Mouse (Mus musculus): ENCODE results near the gene Tedc2. TPM values are rescaled to one million over a fixed set of nuclear protein-coding genes. Genes with fewer than 3 reads are reported as not detected.
A peak's percentile ranks its signal among the peaks of the same experiment; 100 is the strongest.

Tedc2 gene
- polyA plus RNA-seq, 1 experiment from 2014 or later, result 10.0 TPM

DNA sequence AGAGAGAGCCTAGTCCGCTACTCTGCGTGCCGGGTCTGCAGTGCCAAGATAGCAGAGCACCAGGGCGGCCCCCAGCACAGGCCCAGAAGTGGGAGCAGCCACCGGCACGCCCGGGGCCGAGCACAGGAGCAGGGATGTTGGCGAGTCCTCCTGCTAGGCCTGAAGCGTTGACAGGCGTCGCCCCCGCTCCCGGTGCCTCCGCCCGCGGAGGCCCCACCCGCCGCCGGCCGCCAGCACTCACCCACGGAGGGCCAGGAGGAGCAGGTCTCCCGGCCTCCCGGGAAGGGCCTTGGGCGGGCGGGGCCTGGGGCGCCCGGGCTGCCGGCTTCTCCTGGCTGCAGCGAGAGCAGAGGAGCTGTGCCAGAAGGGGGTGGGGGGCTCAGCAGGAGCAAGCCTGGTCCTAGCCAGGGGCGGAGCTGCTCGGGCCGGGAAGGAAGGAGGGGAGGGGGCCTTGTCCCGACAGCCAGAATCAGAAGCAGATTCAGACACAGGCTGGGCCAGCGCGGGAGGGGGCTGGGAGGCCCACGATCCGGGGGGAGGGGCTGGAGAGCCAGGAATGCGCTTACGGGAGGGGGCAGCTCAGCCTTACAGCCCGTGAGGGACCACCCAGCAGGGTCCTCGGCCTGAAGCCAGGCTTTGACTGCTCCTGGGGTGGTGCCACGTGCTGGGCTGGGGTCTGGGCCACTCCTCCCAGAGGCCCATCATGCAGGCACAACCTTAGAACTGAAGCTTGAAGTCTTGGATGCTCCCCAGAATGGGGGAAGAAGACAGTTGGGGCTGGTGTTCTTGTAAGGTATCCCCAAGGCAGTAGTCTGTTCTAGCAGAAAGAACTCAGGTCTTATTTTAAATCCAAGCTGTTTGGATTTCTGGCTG, 11.4 kb downstream of the Tedc2 start, which contains the start of gene Ntn3:
Gene Ntn3 (minus strand): TSS at position 489 of the 873 bp plus-strand sequence.
- peak within 1 kb of the TSS; percentile 66 for H3K9ac ChIP-seq (replicated peaks; ENCODE audit: low read depth, low read length)
- H3K4me3 ChIP-seq (ENCODE audit: low read depth, low read length), result peak within 1 kb of the TSS; percentile 36
- peak within 1 kb of the TSS; percentile 79 for H3K27ac ChIP-seq (ENCODE audit: low read depth, low read length)
- WGBS, result 2% methylated on average over 39 of the region's 43 CpGs
- peak; percentile 22 for ATAC-seq (ENCODE audit: low read depth)
- no peaks in the 10 kb centered on the region for H3K36me3 ChIP-seq (ENCODE audit: control insufficient read depth, insufficient read depth, low read length)
- H3K27me3 ChIP-seq (ENCODE audit: control insufficient read depth, insufficient read depth, low read length), result 0 out of 2 replicates have a peak, but pooled peaks cover 4% of the 10 kb centered on the region
- H3K9me3 ChIP-seq (ENCODE audit: control insufficient read depth, low read length), result no peaks in the 10 kb centered on the region
- peak within 1 kb of the TSS; percentile 92 for H3K4me2 ChIP-seq (ENCODE audit: low read depth, low read length)
- H3K4me1 ChIP-seq (ENCODE audit: control insufficient read depth, insufficient read depth, low read length), result peaks cover 59% of the 10 kb centered on the region

DNA sequence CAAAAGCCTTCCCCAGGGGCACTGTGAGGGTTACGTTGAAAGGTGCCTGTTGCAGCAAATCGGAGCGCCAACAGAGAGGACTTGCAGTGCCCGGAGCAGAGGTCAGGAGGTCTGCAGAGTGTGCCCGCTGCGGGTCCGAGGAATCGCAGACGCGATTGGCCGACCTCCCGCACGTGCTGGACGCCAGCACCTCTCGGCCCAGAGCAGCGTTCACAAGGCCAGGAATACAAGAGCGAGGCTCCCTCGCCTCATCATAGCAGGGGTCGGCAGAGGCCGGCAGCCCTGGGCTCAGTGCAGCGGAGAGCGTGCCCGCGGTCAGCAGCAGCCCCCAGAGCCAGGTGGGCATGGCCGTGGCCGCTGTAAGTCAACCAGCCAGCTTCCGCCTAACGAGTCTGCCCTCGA, 12.0 kb downstream of the Tedc2 start:
- ATAC-seq (ENCODE audit: low read depth), result no peak
- H3K4me3 ChIP-seq (ENCODE audit: low read depth, low read length), result peak overlapping the region; percentile 36
- peak overlapping the region; percentile 79 for H3K27ac ChIP-seq (ENCODE audit: low read depth, low read length)
- peak overlapping the region; percentile 66 for H3K9ac ChIP-seq (replicated peaks; ENCODE audit: low read depth, low read length)
- WGBS, result 2% methylated on average over 29 of the region's 29 CpGs
- H3K9me3 ChIP-seq (ENCODE audit: control insufficient read depth, low read length), result no peaks in the 10 kb centered on the region
- 0 out of 2 replicates have a peak, but pooled peaks cover 4% of the 10 kb centered on the region for H3K27me3 ChIP-seq (ENCODE audit: control insufficient read depth, insufficient read depth, low read length)
- H3K4me2 ChIP-seq (ENCODE audit: low read depth, low read length), result peak overlapping the region; percentile 92
- peaks cover 65% of the 10 kb centered on the region for H3K4me1 ChIP-seq (ENCODE audit: control insufficient read depth, insufficient read depth, low read length)
- no peaks in the 10 kb centered on the region for H3K36me3 ChIP-seq (ENCODE audit: control insufficient read depth, insufficient read depth, low read length)

DNA sequence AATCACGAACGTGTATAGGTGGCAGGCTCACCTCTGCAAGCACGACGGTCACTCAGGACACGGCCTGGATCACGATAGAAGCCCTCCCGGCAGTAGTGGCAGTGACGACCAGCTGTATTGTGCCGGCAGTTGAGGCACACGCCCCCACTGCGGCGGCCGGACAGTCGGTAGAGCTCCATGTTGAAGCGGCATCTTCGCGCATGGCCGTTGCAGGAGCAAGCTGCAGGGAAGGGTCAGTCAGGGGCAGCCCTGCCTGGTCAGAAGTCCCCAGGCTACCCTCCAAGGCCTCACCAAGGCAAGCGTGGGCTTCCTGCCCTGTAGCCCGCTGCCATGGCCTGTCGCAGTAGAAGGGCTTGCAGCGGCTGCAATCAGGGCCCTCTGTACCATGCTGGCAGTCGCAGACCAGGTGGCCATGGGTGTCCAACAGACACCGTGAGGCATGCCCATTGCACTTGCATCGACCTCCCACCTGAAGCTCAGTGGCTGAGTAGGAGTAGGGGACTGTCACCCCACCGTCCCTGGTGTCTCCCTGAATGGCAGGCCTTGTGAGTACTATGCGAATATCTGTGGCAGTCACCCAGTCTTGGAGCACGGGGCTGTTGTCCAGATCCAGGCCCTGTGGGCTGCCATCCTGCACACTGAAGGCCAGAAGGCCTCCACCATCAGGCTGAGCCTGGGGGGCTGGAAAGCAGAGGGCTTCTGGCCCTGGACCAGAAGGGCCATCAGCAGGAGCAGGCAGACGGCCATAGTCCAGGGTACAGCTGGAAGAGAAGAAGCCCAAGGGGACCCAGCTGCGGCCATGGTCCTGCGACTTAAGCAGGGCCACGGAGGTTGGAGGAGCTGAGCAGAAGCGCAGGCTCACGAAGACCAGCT, 12.6 kb downstream of the Tedc2 start:
- H3K9me3 ChIP-seq (ENCODE audit: control insufficient read depth, low read length), result no peaks in the 10 kb centered on the region
- no peak overlapping the region for H3K27ac ChIP-seq (ENCODE audit: low read depth, low read length)
- H3K4me1 ChIP-seq (ENCODE audit: control insufficient read depth, insufficient read depth, low read length), result peaks cover 68% of the 10 kb centered on the region
- no peaks in the 10 kb centered on the region for H3K36me3 ChIP-seq (ENCODE audit: control insufficient read depth, insufficient read depth, low read length)
- no peak for ATAC-seq (ENCODE audit: low read depth)
- H3K4me2 ChIP-seq (ENCODE audit: low read depth, low read length), result peak overlapping the region; percentile 92
- WGBS, result 52% methylated on average over 34 of the region's 34 CpGs
- peak overlapping the region; percentile 83 for H3K9ac ChIP-seq (replicated peaks; ENCODE audit: low read depth, low read length)
- H3K4me3 ChIP-seq (ENCODE audit: low read depth, low read length), result peak overlapping the region; percentile 36
- H3K27me3 ChIP-seq (ENCODE audit: control insufficient read depth, insufficient read depth, low read length), result 0 out of 2 replicates have a peak, but pooled peaks cover 4% of the 10 kb centered on the region

- Histone ChIP-seq H3K36me3 (ENCODE audit: control insufficient read depth, insufficient read depth, low read length) (no peaks in the 10 kb centered on the region), H3K4me3 (ENCODE audit: low read depth, low read length) (peak overlapping the region; percentile 70), H3K27ac (ENCODE audit: low read depth, low read length) (peak overlapping the region; percentile 72), H3K27me3 (ENCODE audit: control insufficient read depth, insufficient read depth, low read length) (0 out of 2 replicates have a peak, but pooled peaks cover 4% of the 10 kb centered on the region), H3K4me1 (ENCODE audit: control insufficient read depth, insufficient read depth, low read length) (peaks cover 63% of the 10 kb centered on the region), H3K4me2 (ENCODE audit: low read depth, low read length) (peak overlapping the region; percentile 92), H3K9ac (replicated peaks; ENCODE audit: low read depth, low read length) (peak overlapping the region; percentile 83), H3K9me3 (ENCODE audit: control insufficient read depth, low read length) (no peaks in the 10 kb centered on the region)
- 4% methylated on average over 56 of the region's 62 CpGs for WGBS
- ATAC-seq (ENCODE audit: low read depth), result peak; percentile 39; the same call in 1 of the 2 replicates
Measured at GRCm38 (mm10) chr17:24206451-24207351, 13.9 kb downstream of the Tedc2 start.

GRCm38 (mm10) chr17:24205908-24206361, 14.7 kb downstream of the Tedc2 start:
- ATAC-seq (ENCODE audit: low read depth), result peak; percentile 19

GRCm38 (mm10) chr17:24205284-24205888, 15.3 kb downstream of the Tedc2 start, which contains the start of gene Tbc1d24:
Gene Tbc1d24, minus strand, starts transcription at chr17:24205562.
- peak; percentile 70 for ATAC-seq (ENCODE audit: low read depth)
- H3K9me3 ChIP-seq (ENCODE audit: control insufficient read depth, low read length), result no peaks in the 10 kb centered on the region
- WGBS, result under 1% methylated on average over 58 of the region's 65 CpGs
- H3K27ac ChIP-seq (ENCODE audit: low read depth, low read length), result peak within 1 kb of the TSS; percentile 72
- H3K27me3 ChIP-seq (ENCODE audit: control insufficient read depth, insufficient read depth, low read length), result 0 out of 2 replicates have a peak, but pooled peaks cover 4% of the 10 kb centered on the region
- H3K9ac ChIP-seq (replicated peaks; ENCODE audit: low read depth, low read length), result peak within 1 kb of the TSS; percentile 83
- peaks cover 55% of the 10 kb centered on the region for H3K4me1 ChIP-seq (ENCODE audit: control insufficient read depth, insufficient read depth, low read length)
- H3K4me3 ChIP-seq (ENCODE audit: low read depth, low read length), result peak within 1 kb of the TSS; percentile 70
- H3K4me2 ChIP-seq (ENCODE audit: low read depth, low read length), result peak within 1 kb of the TSS; percentile 92
- H3K36me3 ChIP-seq (ENCODE audit: control insufficient read depth, insufficient read depth, low read length), result no peaks in the 10 kb centered on the region

More at GRCm38 (mm10) chr17:24205908-24206361, 14.7 kb downstream of the Tedc2 start:
- no peaks in the 10 kb centered on the region for H3K9me3 ChIP-seq (ENCODE audit: control insufficient read depth, low read length)
- peak overlapping the region; percentile 83 for H3K9ac ChIP-seq (replicated peaks; ENCODE audit: low read depth, low read length)
- H3K4me3 ChIP-seq (ENCODE audit: low read depth, low read length), result peak overlapping the region; percentile 70
- H3K27ac ChIP-seq (ENCODE audit: low read depth, low read length), result peak overlapping the region; percentile 72
- 0 out of 2 replicates have a peak, but pooled peaks cover 4% of the 10 kb centered on the region for H3K27me3 ChIP-seq (ENCODE audit: control insufficient read depth, insufficient read depth, low read length)
- 3% methylated on average over 15 of the region's 15 CpGs for WGBS
- peaks cover 56% of the 10 kb centered on the region for H3K4me1 ChIP-seq (ENCODE audit: control insufficient read depth, insufficient read depth, low read length)
- no peaks in the 10 kb centered on the region for H3K36me3 ChIP-seq (ENCODE audit: control insufficient read depth, insufficient read depth, low read length)
- H3K4me2 ChIP-seq (ENCODE audit: low read depth, low read length), result peak overlapping the region; percentile 92

DNA sequence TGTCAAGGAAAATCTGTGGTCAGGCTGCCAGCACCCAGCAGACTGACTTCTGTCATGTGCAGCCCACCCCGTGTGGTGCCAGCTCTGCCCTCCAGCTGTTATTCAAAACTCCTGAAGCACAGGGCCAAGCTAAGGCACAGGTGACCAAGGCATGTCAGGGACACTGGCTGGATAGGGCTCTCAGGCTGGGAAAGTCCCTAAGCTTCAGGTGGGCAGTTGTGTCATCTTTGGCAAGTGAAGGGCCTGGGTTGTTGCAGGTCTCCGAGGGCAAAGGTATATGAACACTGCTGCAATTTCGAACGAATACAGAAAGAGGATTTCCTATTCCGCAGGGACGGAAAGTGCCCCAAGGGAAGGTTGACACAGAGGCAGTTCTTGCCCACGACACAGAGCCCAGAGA, 15.8 kb downstream of the Tedc2 start:
- Histone ChIP-seq H3K9me3 (ENCODE audit: control insufficient read depth, low read length) (no peaks in the 10 kb centered on the region), H3K4me2 (ENCODE audit: low read depth, low read length) (peak overlapping the region; percentile 92), H3K36me3 (ENCODE audit: control insufficient read depth, insufficient read depth, low read length) (no peaks in the 10 kb centered on the region), H3K27ac (ENCODE audit: low read depth, low read length) (0 out of 2 replicates have a peak overlapping the region, but pooled peaks have one; percentile 10), H3K9ac (replicated peaks; ENCODE audit: low read depth, low read length) (peak overlapping the region; percentile 83), H3K4me1 (ENCODE audit: control insufficient read depth, insufficient read depth, low read length) (peaks cover 55% of the 10 kb centered on the region), H3K27me3 (ENCODE audit: control insufficient read depth, insufficient read depth, low read length) (0 out of 2 replicates have a peak, but pooled peaks cover 4% of the 10 kb centered on the region), H3K4me3 (ENCODE audit: low read depth, low read length) (peak overlapping the region; percentile 70)
- no peak for ATAC-seq (ENCODE audit: low read depth)
- 8% methylated on average over 7 of the region's 7 CpGs for WGBS

Data from neural tube, embryonic 14.5 days (tissue).